Mouse (Mus musculus): Measurements from ENCODE around the gene Gm11756. TPM values are rescaled to one million over a fixed set of nuclear protein-coding genes. Genes with fewer than 3 reads are reported as not detected.

The Gm11756 gene
- polyA plus RNA-seq (2012) = 0.12 TPM in 1 of 2 replicates, not detected in the other

GRCm38 (mm10) chr4:73920660-73921059 lies at the start of gene Gm11756:
Gene Gm11756 (minus strand): TSS chr4:73920760.

GRCm38 (mm10) chr4:73950375-73950896 lies 29.9 kb upstream of the Gm11756 start, which contains the start of gene 2310002L09Rik:
Gene 2310002L09Rik (minus strand): TSS chr4:73950846.

GRCm38 (mm10) chr4:73905853-73906252 lies 14.7 kb downstream of the Gm11756 start, which contains the start of gene Gm13871:
Gene Gm13871 (minus strand): TSS chr4:73905953.

DNA sequence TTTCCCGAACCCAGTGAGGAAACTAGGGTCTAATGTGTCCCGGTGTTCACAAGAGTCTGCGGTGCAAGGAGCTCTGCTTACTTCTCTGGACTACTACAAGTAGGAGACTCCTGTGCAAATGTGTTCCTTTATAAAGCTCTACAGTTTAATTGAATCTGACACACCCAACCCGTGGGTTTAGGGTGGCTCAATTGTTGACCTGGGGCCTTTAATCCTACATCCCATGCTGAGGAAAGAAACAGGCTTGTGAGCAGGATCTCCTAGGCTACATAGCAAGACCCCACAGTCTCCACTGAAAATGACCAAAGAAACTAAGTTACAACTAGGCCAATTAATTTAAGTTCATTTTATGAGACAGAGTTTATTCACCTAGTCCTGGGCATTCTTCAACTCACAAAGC lies 29.5 kb downstream of the Gm11756 start, which contains the start of gene Gm11757:
Gm11757 (minus strand) TSS at position 101 of the 400 bp plus-strand sequence.

GRCm38 (mm10) chr4:73876166-73876565 lies 44.4 kb downstream of the Gm11756 start, which contains the start of gene Gm11758:
Gene Gm11758 (minus strand): TSS chr4:73876266.

Other genes starting within 250 kb of the Gm11756 start
- gene Gm428, start 237.2 kb downstream of the Gm11756 start, polyA plus RNA-seq (2012) = not detected in 2 replicates
- not detected in 2 replicates for gene Rasef, start 129.8 kb downstream of the Gm11756 start, polyA plus RNA-seq (2012)
- not detected in 2 replicates for gene Gm11758, start 44.5 kb downstream of the Gm11756 start, polyA plus RNA-seq (2012)
- gene Gm11757, start 29.6 kb downstream of the Gm11756 start, polyA plus RNA-seq (2012) = not detected in 2 replicates
- not detected in 2 replicates for gene Gm13871, start 14.8 kb downstream of the Gm11756 start, polyA plus RNA-seq (2012)
- not detected in 2 replicates for gene 2310002L09Rik, start 30.1 kb upstream of the Gm11756 start, polyA plus RNA-seq (2012)
- gene Frmd3, start 92.7 kb upstream of the Gm11756 start, polyA plus RNA-seq (2012) = not detected in 2 replicates

Data from megakaryocyte-erythroid progenitor cell, adult 5 weeks (primary cell).